Mouse (Mus musculus) hindbrain, embryonic 10.5 days (tissue): ENCODE data around the gene Ptger2. TPM values are rescaled to one million over a fixed set of nuclear protein-coding genes. Genes with fewer than 3 reads are reported as not detected.
"Not testable (repeated sequence)": the region's sequence is repeated elsewhere in the genome, so short reads cannot be mapped to it uniquely, and the experiment has no call there.

Experiments
- DNase-seq: peaks from one replicate; pipeline ENCODE4 v3.0.0-alpha.2; 2017; ENCODE audit warnings: low spot score
- H3K27ac ChIP-seq: fragments of 300-500 bp; sonication (generic); 2 replicates; pipeline ENCODE4 v1.5.1; 2016; ENCODE audit warnings: mild to moderate bottlenecking, moderate library complexity
- H3K27me3 ChIP-seq: fragments of 300-500 bp; sonication (generic); 2 replicates; pipeline ENCODE4 v1.6.1; 2016; ENCODE audit warnings: mild to moderate bottlenecking; ENCODE audit not compliant: poor library complexity, insufficient read depth, severe bottlenecking
- H3K36me3 ChIP-seq: fragments of 300-500 bp; sonication (generic); 2 replicates; pipeline ENCODE4 v1.6.1; 2016; ENCODE audit warnings: mild to moderate bottlenecking, moderate library complexity
- H3K4me1 ChIP-seq: fragments of 300-500 bp; sonication (generic); replicated peaks from 2 replicates; pipeline ENCODE4 v1.6.1; 2016; ENCODE audit warnings: mild to moderate bottlenecking
- H3K4me3 ChIP-seq: fragments of 300-500 bp; sonication (generic); 2 replicates; pipeline ENCODE4 v1.5.1; 2016; ENCODE audit warnings: mild to moderate bottlenecking, moderate library complexity
- H3K9me3 ChIP-seq: fragments of 300-500 bp; sonication (generic); 2 replicates; pipeline ENCODE4 v1.6.1; 2016; ENCODE audit warnings: mild to moderate bottlenecking, moderate library complexity
- WGBS: fragments of 180-500 bp; shearing (Covaris S2); methylation state at CpG from one replicate; pipeline ENCODE4 v1.1.7; 2016; 5-methylcytosine and 5-hydroxymethylcytosine counted together
- polyA plus RNA-seq: library from polyadenylated mRNA; unstranded; fragments of >200 nt; fragmentation: Nextera tagmentation; extraction: Ambion mirVana; gene quantifications from 2 replicates; pipeline ENCODE4 v1.2.1, GENCODE M21; 2016

The Ptger2 gene
- 0.04 and 0.14 TPM in 2 replicates for polyA plus RNA-seq

DNA sequence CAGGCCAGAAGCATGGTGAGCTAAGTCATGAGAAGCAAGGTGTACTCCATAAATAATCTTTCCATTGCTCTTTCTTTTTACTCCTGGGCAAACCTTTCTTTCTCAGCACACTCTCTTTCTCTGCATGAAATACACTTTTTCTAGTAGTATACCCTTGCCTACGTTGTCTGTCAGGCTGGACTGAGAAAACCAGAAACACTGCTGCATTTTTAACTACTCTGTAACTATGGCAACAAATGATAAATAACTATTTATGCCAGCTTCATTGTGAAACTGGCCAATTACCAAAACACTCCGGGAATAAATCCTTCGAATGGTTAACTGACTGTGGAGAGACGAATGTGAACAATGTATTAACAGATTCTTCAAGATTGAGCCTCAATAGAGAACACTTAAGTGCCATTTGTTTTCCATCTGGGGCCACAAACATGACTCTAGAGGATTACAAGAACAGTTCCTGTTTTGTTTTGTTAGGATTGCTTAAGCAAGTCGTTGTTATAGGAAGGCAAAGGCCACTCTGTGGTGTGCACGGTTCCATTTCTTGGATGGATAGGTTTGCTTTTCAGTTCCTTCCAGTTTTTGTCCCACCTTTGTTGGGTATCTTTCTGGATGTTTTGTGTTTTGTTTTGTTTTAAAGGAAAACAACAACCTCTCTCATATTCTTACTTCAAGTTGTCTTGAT lies at the start of gene Ptger2:
Gene Ptger2, plus strand, starts transcription at position 522 of the 682 bp plus-strand sequence.
- peaks cover 38% of the 10 kb centered on the region for H3K27me3 ChIP-seq
- H3K4me3 ChIP-seq: peak within 1 kb of the TSS; percentile 62
- not testable (repeated sequence) for H3K9me3 ChIP-seq, DNase-seq, H3K36me3 ChIP-seq
- WGBS: 69% methylated on average over 6 of the region's 6 CpGs
- H3K27ac ChIP-seq: 0 out of 2 replicates have a peak within 1 kb of the TSS, but pooled peaks have one; percentile 16
- peaks cover 19% of the 10 kb centered on the region for H3K4me1 ChIP-seq

DNA sequence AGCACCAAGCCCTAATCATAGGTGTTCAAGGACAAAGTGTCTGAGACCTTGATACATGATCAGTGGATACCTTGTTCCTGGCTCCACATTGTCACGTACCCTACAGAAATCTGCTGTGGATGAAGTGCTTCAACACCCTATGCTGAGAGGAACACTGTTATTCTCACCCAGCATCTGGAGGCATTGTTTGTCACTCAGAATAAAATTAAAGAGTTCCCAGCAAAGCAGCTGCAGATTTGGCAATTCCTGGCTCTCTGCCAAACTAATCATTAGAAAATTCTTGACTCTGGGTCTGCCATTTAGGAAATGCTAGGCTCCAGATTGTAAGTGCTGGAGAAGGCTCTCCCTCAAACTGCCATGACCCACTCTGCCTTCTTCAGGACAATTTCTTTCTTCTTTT lies 27.2 kb upstream of the Ptger2 start:
- Histone ChIP-seq H3K4me3 (no peak overlapping the region), H3K27ac (no peak overlapping the region), H3K36me3 (no peaks in the 10 kb centered on the region), H3K27me3 (no peaks in the 10 kb centered on the region), H3K4me1 (no peaks in the 10 kb centered on the region), H3K9me3 (no peaks in the 10 kb centered on the region)
- DNase-seq: no peak
- 91% methylated on average over 1 of the region's 1 CpGs for WGBS

DNA sequence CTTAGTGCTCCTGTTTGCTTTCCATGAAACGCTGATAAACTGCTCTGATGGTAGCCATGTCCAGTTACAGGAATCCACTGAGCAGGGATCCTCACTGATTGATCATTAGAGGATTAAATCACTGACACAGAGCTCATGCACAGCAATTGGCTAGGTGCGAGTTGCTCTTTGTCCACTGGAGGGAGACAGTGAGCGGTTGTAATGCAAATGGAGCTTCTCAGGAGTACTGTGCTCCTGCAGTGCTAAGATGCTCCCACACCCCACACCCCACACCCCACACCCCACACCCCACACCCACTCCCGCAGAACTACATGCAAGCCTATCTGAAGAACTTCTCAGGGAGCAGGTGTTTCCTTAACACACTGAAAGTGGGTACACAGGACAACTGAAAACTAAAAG lies 10.7 kb upstream of the Ptger2 start:
- not testable (repeated sequence) for H3K9me3 ChIP-seq, H3K4me3 ChIP-seq, H3K27me3 ChIP-seq, H3K4me1 ChIP-seq, H3K27ac ChIP-seq, H3K36me3 ChIP-seq
- WGBS: 5% methylated on average over 4 of the region's 4 CpGs
- DNase-seq: peak; percentile 53

DNA sequence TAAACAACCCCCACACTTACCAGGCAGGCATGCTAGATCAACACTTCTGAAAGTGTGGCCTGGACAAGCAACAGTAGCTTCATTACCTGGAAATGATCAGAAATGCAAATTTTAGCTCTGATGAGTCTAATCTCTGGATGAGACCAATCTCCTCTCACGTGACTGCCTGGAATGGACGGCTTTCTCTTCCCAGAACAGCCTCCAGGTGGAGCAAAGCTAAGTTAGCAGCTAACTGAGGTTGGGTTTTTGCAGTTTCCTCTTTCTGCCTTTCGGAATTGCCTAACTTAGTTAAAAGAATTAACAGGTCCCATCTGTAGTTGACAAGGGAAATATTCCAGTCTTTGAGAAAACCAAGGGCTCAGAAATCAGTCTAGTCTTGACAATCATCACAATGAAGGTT lies 8.1 kb upstream of the Ptger2 start:
- Histone ChIP-seq H3K36me3 (no peaks in the 10 kb centered on the region), H3K4me3 (no peak overlapping the region), H3K27ac (no peak overlapping the region), H3K27me3 (no peaks in the 10 kb centered on the region), H3K4me1 (no peaks in the 10 kb centered on the region), H3K9me3 (no peaks in the 10 kb centered on the region)
- DNase-seq: no peak
- WGBS: 52% methylated on average over 3 of the region's 3 CpGs

DNA sequence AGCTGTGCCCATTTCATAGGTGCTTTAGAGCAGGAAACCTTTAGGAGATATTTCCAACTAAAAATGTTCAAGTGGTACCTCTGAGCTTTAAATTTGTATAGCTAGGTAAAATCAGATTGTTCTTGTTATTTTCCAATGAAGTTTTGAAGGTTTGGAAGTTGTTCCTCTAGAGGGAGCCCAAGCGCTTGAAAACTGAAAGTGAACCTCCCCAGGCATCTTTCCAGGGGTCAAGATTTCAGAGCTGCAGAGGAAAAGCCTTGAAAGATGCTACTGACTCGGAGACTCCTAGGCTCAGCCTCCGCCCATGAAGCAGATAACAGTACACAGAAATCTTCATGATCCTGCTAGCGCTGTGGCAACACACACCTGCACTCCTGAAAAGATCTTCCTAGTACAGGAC lies 6.5 kb upstream of the Ptger2 start:
- H3K27ac ChIP-seq: no peak overlapping the region
- 17% methylated on average over 4 of the region's 4 CpGs for WGBS
- H3K9me3 ChIP-seq: no peaks in the 10 kb centered on the region
- H3K36me3 ChIP-seq: no peaks in the 10 kb centered on the region
- H3K4me1 ChIP-seq: no peaks in the 10 kb centered on the region
- H3K4me3 ChIP-seq: no peak overlapping the region
- H3K27me3 ChIP-seq: no peaks in the 10 kb centered on the region
- no peak for DNase-seq

DNA sequence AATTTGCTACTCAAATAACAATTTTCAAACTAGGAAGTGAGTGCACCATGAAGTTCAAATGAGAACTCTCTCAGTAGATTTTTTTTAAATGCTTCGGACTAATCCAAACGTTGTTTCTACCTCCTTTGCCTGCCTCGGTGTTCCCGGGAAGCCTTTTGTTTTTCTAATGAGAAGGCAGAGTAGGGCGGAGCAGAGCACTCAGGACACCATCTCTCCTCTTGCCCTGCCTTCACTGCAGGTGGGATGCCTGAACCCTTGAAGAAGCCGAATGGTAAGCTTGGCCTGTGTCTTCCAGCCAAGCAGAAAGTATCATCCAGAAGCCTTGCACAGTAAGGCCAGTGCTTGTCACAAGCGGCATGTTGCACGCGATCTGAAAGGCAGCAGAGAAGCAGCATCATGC lies 3.9 kb upstream of the Ptger2 start:
- peaks cover 13% of the 10 kb centered on the region for H3K27me3 ChIP-seq
- no peak for DNase-seq
- H3K4me1 ChIP-seq: peaks cover 12% of the 10 kb centered on the region
- H3K4me3 ChIP-seq: no peak overlapping the region
- no peaks in the 10 kb centered on the region for H3K36me3 ChIP-seq
- no peaks in the 10 kb centered on the region for H3K9me3 ChIP-seq
- WGBS: 22% methylated on average over 9 of the region's 9 CpGs
- no peak overlapping the region for H3K27ac ChIP-seq

DNA sequence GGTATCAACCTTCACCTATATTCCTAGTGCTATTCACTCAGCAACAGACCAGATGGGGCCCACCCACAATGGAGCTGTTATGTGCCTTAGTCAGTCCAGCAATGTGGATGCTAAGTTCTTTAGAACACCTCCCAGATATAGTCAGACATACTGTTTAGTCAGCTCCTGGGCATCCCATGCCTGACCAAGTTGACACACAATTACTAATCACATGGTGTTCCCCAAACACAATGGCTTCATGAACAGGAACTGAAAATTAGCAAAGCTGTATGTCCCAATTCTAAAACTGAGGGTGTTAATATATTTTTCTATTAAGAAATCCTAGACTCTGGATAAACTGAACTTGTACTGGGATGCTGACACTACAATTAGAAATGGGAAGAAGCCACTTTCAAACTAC lies 1.7 kb upstream of the Ptger2 start:
- no peak overlapping the region for H3K27ac ChIP-seq
- H3K27me3 ChIP-seq: peaks cover 31% of the 10 kb centered on the region
- peaks cover 19% of the 10 kb centered on the region for H3K4me1 ChIP-seq
- no peak overlapping the region for H3K4me3 ChIP-seq
- H3K36me3 ChIP-seq: no peaks in the 10 kb centered on the region
- DNase-seq: no peak
- no peaks in the 10 kb centered on the region for H3K9me3 ChIP-seq

DNA sequence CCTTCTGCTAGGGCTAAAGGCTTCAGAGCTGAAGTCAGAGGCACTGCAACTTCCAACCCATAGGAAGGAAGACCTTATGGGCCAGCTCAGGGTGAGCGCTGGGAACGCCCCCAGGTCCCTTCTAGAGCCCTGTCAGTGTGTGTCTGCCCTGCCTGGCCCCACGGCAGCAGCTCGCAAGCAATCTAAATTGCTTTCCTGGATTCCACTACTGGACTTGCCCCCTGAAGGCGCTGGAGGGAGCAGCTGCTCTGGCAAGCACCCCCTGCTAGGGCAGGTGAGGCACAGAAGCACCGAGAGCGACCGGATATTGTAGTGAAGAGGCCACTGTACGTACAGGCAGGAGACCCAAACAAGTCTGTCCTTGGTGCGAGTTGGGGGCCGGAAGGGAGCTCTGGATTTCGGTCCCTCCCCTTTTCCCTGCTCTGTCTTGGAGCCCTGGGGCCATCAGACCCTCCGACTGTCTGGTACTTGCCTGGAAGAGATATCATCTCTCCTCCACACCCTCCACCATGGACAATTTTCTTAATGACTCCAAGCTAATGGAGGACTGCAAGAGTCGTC lies 541 bp downstream of the Ptger2 start:
- peaks cover 38% of the 10 kb centered on the region for H3K27me3 ChIP-seq
- H3K36me3 ChIP-seq: no peaks in the 10 kb centered on the region
- peaks cover 19% of the 10 kb centered on the region for H3K4me1 ChIP-seq
- peak; percentile 35 for DNase-seq
- 2% methylated on average over 14 of the region's 14 CpGs for WGBS
- 0 out of 2 replicates have a peak overlapping the region, but pooled peaks have one; percentile 16 for H3K27ac ChIP-seq
- H3K4me3 ChIP-seq: peak overlapping the region; percentile 62
- no peaks in the 10 kb centered on the region for H3K9me3 ChIP-seq

DNA sequence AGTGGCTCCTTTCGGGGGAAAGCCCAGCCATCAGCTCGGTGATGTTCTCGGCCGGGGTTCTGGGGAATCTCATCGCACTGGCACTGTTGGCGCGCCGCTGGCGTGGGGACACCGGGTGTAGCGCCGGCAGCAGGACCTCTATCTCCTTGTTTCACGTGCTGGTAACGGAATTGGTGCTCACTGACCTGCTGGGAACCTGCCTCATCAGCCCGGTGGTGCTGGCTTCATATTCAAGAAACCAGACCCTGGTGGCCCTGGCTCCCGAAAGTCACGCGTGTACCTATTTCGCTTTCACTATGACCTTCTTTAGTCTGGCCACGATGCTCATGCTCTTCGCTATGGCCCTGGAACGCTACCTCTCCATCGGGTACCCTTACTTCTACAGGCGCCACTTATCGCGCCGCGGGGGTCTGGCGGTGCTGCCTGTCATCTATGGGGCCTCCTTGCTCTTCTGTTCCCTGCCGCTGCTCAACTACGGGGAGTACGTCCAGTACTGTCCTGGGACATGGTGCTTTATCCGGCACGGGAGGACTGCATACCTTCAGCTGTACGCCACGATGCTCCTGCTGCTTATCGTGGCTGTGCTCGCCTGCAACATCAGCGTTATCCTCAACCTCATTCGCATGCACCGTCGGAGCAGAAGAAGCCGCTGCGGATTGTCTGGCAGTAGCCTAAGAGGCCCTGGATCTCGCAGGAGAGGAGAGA lies 1.2 kb downstream of the Ptger2 start:
- Histone ChIP-seq H3K4me3 (peak overlapping the region; percentile 62), H3K4me1 (peaks cover 19% of the 10 kb centered on the region), H3K27ac (0 out of 2 replicates have a peak overlapping the region, but pooled peaks have one; percentile 16), H3K36me3 (no peaks in the 10 kb centered on the region), H3K9me3 (no peaks in the 10 kb centered on the region), H3K27me3 (peaks cover 38% of the 10 kb centered on the region)
- 2% methylated on average over 45 of the region's 45 CpGs for WGBS
- peak; percentile 41 for DNase-seq

DNA sequence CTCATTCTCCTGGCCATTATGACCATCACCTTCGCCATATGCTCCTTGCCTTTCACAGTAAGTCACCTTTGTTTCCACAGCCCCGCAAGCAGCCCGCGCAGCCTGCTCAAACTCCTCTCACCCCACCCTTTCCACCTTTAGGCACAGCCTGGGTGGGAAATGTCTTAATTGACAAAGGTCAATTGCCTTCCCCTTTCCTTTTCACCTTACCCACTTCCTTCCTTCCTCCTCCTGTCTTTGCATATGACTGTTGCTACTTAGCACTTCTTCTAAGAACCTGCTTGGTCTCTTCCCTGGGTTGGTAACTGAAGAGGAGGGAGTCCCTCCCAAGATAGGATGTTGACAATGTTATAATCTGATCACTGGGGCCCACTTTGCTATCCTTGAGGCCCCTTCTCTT lies 1.8 kb downstream of the Ptger2 start:
- Histone ChIP-seq H3K27ac (no peak overlapping the region), H3K9me3 (no peaks in the 10 kb centered on the region), H3K36me3 (no peaks in the 10 kb centered on the region), H3K4me3 (peak overlapping the region; percentile 62), H3K27me3 (peaks cover 38% of the 10 kb centered on the region), H3K4me1 (peaks cover 19% of the 10 kb centered on the region)
- WGBS: 34% methylated on average over 4 of the region's 4 CpGs
- no peak for DNase-seq

DNA sequence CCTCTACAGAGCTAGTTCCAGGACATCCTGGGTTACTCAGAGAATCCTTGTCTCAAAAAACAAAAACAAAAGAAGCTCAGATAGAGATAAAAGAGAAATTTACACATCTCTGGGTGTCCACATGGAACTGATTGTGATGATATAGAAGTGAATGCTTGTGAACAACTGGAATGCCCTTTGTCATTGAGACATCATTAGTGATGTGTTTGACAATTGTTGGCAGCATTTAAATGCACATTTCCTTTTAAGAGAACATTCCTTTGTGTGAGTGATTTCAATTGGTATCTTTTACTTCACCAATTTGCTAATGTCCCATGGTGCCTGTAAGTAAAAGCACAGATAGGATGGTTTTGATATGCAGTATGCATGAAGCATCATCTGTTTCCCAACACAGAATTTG lies 6.3 kb downstream of the Ptger2 start:
- Histone ChIP-seq H3K27me3 (peaks cover 23% of the 10 kb centered on the region), H3K9me3 (no peaks in the 10 kb centered on the region), H3K4me3 (no peak overlapping the region), H3K36me3 (no peaks in the 10 kb centered on the region), H3K27ac (no peak overlapping the region), H3K4me1 (peaks cover 4% of the 10 kb centered on the region)
- no peak for DNase-seq

DNA sequence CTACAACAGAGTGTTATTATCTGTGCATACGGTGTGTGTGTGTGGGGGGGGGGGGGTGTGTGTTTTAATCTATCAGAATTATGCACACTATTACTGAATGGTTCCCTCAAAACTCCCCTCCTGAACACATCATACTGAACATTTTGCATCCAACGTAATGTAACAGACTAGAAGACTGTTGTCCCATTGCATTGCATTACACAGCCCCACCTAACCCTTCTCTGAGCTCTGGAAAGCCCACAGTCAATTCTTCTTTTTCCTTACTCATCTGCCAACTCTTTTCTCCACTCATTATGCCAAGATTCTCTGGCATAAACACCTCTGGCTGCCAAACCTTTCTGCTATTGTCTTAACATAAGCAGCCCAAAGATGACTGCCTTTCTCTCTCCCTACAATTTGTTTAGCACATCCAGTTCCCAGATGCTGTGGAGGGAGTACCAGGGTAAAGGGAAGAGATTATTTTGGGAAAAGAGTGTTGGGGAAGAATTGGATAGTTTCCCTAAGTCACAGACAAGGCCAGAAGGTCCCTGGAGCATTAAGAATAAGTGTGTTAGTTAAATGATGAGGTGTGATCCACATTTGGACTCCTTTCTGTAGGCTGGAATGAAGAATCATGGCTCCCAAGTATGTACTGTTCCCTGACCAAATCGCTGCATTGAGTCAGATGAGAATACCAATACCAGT lies 12.2 kb downstream of the Ptger2 start:
- Histone ChIP-seq H3K9me3 (no peaks in the 10 kb centered on the region), H3K36me3 (no peaks in the 10 kb centered on the region), H3K4me3 (no peak overlapping the region), H3K4me1 (no peaks in the 10 kb centered on the region), H3K27me3 (no peaks in the 10 kb centered on the region), H3K27ac (no peak overlapping the region)
- WGBS: 81% methylated on average over 3 of the region's 3 CpGs
- DNase-seq: no peak
